23 mouse cellular contexts compared by ENCODE assay signal in genomic region chr1:12410524-12410886, GRCm38 (mm10).
DNase-seq lines count a peak whose midpoint lies in the region; ATAC-seq and TF ChIP-seq lines count a peak whose summit lies in the region.
"Had no signal": no experiment of that assay in that cellular context is flagged by ENCODE, and none has a peak within 500 bp of the region (broad histone marks: within the 10 kb centered on the region; RNA-seq: fewer than 3 reads in every experiment).

No protein-coding gene starts in this region.

- H3K9me3 ChIP-seq in forebrain, embryonic 15.5 days = no peaks in the 10 kb centered on the region
- no peaks in the 10 kb centered on the region for H3K9me3 ChIP-seq in neural tube, embryonic 12.5 days
- H3K9me3 ChIP-seq: embryonic facial prominence, embryonic 13.5 days; liver, embryonic 12.5 days; megakaryocyte, embryonic 14.5 days had no signal

- no peaks in the 10 kb centered on the region for H3K4me1 ChIP-seq in cerebellum, adult 2 months (ENCODE audit: control insufficient read depth, insufficient read depth, low read length)
- 0 out of 2 replicates have a peak, but pooled peaks cover 2% of the 10 kb centered on the region for H3K4me1 ChIP-seq in forebrain, embryonic 15.5 days
- no peaks in the 10 kb centered on the region for H3K4me1 ChIP-seq in neural tube, embryonic 12.5 days
- H3K4me1 ChIP-seq: embryonic facial prominence, embryonic 13.5 days; liver, embryonic 12.5 days; megakaryocyte, embryonic 14.5 days had no signal

- no peak overlapping the region for H3K4me2 ChIP-seq in forebrain, embryonic 15.5 days (replicated peaks)
- H3K4me2 ChIP-seq in neural tube, embryonic 12.5 days (replicated peaks) = no peak overlapping the region
- H3K4me2 ChIP-seq: embryonic facial prominence, embryonic 13.5 days; liver, embryonic 12.5 days had no signal

- DNase-seq in cerebellum, postnatal 14 days = peak; percentile 38 to 51
- DNase-seq in cerebellum, adult 2 months = no peak
- DNase-seq in kidney, postnatal 36 days = peak; percentile 2 to 18
- no peak for DNase-seq in kidney, postnatal 10 days
- DNase-seq in heart, postnatal 36 days = no peak
- no peak for DNase-seq in urinary bladder, postnatal 36 days (ENCODE audit: low spot score in 2 of 2)
- DNase-seq: adrenal gland, adult 8-10 months; cerebellum, adult 9-11 months; gastrocnemius, postnatal 25 days; heart, adult 2 months; lung, adult 2 months; right cerebral cortex, postnatal 4 days; thymus, postnatal 14 days had no signal

- no peak overlapping the region for H3K9ac ChIP-seq in forebrain, embryonic 15.5 days (replicated peaks)
- H3K9ac ChIP-seq in neural tube, embryonic 12.5 days = no peak overlapping the region
- H3K9ac ChIP-seq: embryonic facial prominence, embryonic 13.5 days; liver, embryonic 12.5 days had no signal

- intact Hi-C loops in heart, postnatal 36 days (cut with DNase I) = no loop called here

- no peak for TF ChIP-seq POLR2A in cerebellum, adult 2 months (IDR thresholded peaks at IDR 0.05; ENCODE audit: borderline replicate concordance, insufficient read depth, low read length)

- no peak for TF ChIP-seq CTCF in cerebellum, adult 2 months (IDR thresholded peaks at IDR 0.05; ENCODE audit: borderline replicate concordance, insufficient read depth, low read depth, low read length)

- H3K27ac ChIP-seq in cerebellum, adult 2 months (ENCODE audit: insufficient read depth, low read length) = no peak overlapping the region
- H3K27ac ChIP-seq in forebrain, embryonic 15.5 days (replicated peaks) = no peak overlapping the region
- no peak overlapping the region for H3K27ac ChIP-seq in neural tube, embryonic 12.5 days
- H3K27ac ChIP-seq: embryonic facial prominence, embryonic 13.5 days; heart, adult 2 months; left cerebral cortex, adult 2 months; liver, embryonic 12.5 days; stomach, postnatal 0 days had no signal

- H3K36me3 ChIP-seq in forebrain, embryonic 15.5 days = no peaks in the 10 kb centered on the region
- no peaks in the 10 kb centered on the region for H3K36me3 ChIP-seq in neural tube, embryonic 12.5 days
- H3K36me3 ChIP-seq: embryonic facial prominence, embryonic 13.5 days; liver, embryonic 12.5 days had no signal

- no peak overlapping the region for H3K4me3 ChIP-seq in cerebellum, adult 2 months (replicated peaks; ENCODE audit: insufficient read depth, low read depth, low read length)
- no peak overlapping the region for H3K4me3 ChIP-seq in forebrain, embryonic 15.5 days
- H3K4me3 ChIP-seq in neural tube, embryonic 12.5 days = no peak overlapping the region
- H3K4me3 ChIP-seq: embryonic facial prominence, embryonic 13.5 days; heart, adult 2 months; left cerebral cortex, adult 2 months; liver, embryonic 12.5 days; megakaryocyte, embryonic 14.5 days had no signal

- peak; percentile 65 for ATAC-seq in forebrain, embryonic 15.5 days (replicated peaks)
- peak; percentile 43; the same call in 1 of the 2 replicates for ATAC-seq in neural tube, embryonic 12.5 days (ENCODE audit: low FRiP score, low read depth)
- ATAC-seq: CD4-positive, CD25-positive, alpha-beta regulatory T cell, adult 4 months; intestine, postnatal 0 days; liver, embryonic 12.5 days had no signal

- H3K27me3 ChIP-seq in cerebellum, adult 2 months (ENCODE audit: control insufficient read depth, insufficient read depth, low read length) = no peaks in the 10 kb centered on the region; the same call in 1 of the 2 replicates
- peaks cover 48% of the 10 kb centered on the region for H3K27me3 ChIP-seq in forebrain, embryonic 15.5 days
- no peaks in the 10 kb centered on the region for H3K27me3 ChIP-seq in neural tube, embryonic 12.5 days (replicated peaks)
- H3K27me3 ChIP-seq: embryonic facial prominence, embryonic 13.5 days; liver, embryonic 12.5 days; megakaryocyte, embryonic 14.5 days; Patski had no signal

Comparison
In these comparisons a context has a peak if more than half of its experiments do, and no peak if none do; other contexts are left out.
1. DNase-seq: peak in cerebellum, postnatal 14 days (2 of 2) and kidney, postnatal 36 days (2 of 2); none in cerebellum, adult 2 months (0 of 2), kidney, postnatal 10 days (single experiment), heart, postnatal 36 days (0 of 2) and urinary bladder, postnatal 36 days (0 of 2).